Mouse (Mus musculus) olfactory bulb, adult 2 months (tissue): ENCODE data around the gene Nacad. TPM values are rescaled to one million over a fixed set of nuclear protein-coding genes. Genes with fewer than 3 reads are reported as not detected.
A peak's percentile ranks its signal among the peaks of the same experiment; 100 is the strongest.
"Not testable (repeated sequence)": the region's sequence is repeated elsewhere in the genome, so short reads cannot be mapped to it uniquely, and the experiment has no call there.

Source experiments
- H3K27ac ChIP-seq: fragments of 200-500 bp; 2 replicates; pipeline ENCODE4 v1.5.1; 2012; ENCODE audit warnings: low read depth, low read length; ENCODE audit not compliant: insufficient read depth
- H3K4me1 ChIP-seq: fragments of 200-500 bp; 2 replicates; pipeline ENCODE4 v1.6.1; 2012; ENCODE audit warnings: low read length; ENCODE audit not compliant: control insufficient read depth, insufficient read depth
- H3K4me3 ChIP-seq: fragments of 200-500 bp; 2 replicates; pipeline ENCODE4 v1.5.1; 2012; ENCODE audit warnings: mild to moderate bottlenecking, low read depth, low read length, moderate library complexity; ENCODE audit not compliant: insufficient read depth
- CTCF ChIP-seq: fragments of 200-500 bp; IDR thresholded peaks from 2 replicates; pipeline ENCODE4 v1.5.1; 2012; ENCODE audit warnings: low read depth, mild to moderate bottlenecking, low read length, moderate library complexity; ENCODE audit not compliant: insufficient read depth
- POLR2A ChIP-seq: fragments of 200-500 bp; IDR thresholded peaks from 2 replicates; pipeline ENCODE4 v1.6.1; 2012; ENCODE audit warnings: mild to moderate bottlenecking, low read depth, low read length, moderate library complexity; ENCODE audit not compliant: insufficient read depth
- WGBS: fragments of 180-500 bp; shearing (Covaris S2); methylation state at CpG from one replicate; pipeline ENCODE4 v1.1.7; 2018; 5-methylcytosine and 5-hydroxymethylcytosine counted together
- polyA plus RNA-seq: library from polyadenylated mRNA; stranded (reverse); fragments of >200 nt; gene quantifications from 2 replicates; pipeline ENCODE4 v1.2.4, GENCODE M21; 2012; ENCODE audit warnings: low replicate concordance; ENCODE audit not compliant: missing spikeins, insufficient read depth, insufficient read length

Gene Nacad
- not detected in 2 replicates for polyA plus RNA-seq

- peak within 1 kb of the TSS; percentile 89 for H3K4me3 ChIP-seq
- peak within 1 kb of the TSS; percentile 100 for H3K27ac ChIP-seq
- H3K4me1 ChIP-seq = peaks cover 35% of the 10 kb centered on the region
- peak; percentile 84 for TF ChIP-seq POLR2A
- TF ChIP-seq CTCF = no peak
- 1% methylated on average over 35 of the region's 41 CpGs for WGBS
Measured at GRCm38 (mm10) chr11:6605491-6606399, at the start of gene Nacad. Nacad (minus strand) TSS chr11:6606053.

- 0% methylated on average over 2 of the region's 2 CpGs for WGBS
- no peak overlapping the region for H3K27ac ChIP-seq
- H3K4me3 ChIP-seq = no peak overlapping the region
- H3K4me1 ChIP-seq = peaks cover 11% of the 10 kb centered on the region; the same call in 1 of the 2 replicates
- no peak for TF ChIP-seq POLR2A
- TF ChIP-seq CTCF = no peak
Measured at GRCm38 (mm10) chr11:6654903-6655302, 49.0 kb upstream of the Nacad start.

DNA sequence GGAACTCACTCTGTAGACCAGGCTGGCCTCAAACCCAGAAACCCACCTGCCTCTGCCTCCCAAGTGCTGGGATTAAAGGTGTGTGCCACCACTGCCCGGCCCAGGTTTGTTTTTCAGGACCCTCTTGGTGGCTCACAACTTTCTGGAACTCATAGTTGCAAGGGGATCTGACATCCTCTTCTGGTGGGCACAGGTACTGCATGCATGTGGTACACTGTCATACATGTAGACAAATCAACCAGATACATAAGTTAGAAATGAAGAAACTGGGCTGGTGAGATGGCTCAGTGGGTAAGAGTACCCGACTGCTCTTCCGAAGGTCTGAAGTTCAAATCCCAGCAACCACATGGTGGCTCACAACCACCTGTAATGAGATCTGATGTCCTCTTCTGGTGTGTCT lies 47.1 kb upstream of the Nacad start:
- H3K4me3 ChIP-seq, H3K4me1 ChIP-seq, H3K27ac ChIP-seq: not testable (repeated sequence)
- WGBS = 92% methylated on average over 3 of the region's 3 CpGs

DNA sequence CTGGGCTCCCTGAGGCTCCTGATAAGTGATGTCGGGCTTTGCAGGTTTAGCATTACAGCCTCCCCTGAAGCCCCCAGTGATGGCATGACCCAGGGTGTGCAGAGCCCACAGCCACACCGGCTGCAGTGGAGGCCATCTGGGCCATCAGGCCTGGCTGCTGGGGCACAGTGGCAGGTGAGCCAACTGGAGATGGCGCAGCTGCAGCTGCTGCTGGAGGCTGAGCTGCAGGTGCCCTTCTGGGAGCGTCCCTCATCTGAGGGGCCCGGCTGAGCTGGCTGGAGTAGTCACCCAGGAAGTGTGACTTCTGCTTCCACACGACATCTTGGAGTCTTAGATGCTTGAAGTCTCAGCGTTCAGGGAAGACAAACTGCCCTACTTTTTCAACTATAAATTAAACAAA lies 44.7 kb upstream of the Nacad start:
- no peak for TF ChIP-seq POLR2A
- TF ChIP-seq CTCF = no peak
- WGBS = 75% methylated on average over 7 of the region's 7 CpGs
- Histone ChIP-seq H3K4me1 (no peaks in the 10 kb centered on the region), H3K27ac (no peak overlapping the region), H3K4me3 (no peak overlapping the region)

DNA sequence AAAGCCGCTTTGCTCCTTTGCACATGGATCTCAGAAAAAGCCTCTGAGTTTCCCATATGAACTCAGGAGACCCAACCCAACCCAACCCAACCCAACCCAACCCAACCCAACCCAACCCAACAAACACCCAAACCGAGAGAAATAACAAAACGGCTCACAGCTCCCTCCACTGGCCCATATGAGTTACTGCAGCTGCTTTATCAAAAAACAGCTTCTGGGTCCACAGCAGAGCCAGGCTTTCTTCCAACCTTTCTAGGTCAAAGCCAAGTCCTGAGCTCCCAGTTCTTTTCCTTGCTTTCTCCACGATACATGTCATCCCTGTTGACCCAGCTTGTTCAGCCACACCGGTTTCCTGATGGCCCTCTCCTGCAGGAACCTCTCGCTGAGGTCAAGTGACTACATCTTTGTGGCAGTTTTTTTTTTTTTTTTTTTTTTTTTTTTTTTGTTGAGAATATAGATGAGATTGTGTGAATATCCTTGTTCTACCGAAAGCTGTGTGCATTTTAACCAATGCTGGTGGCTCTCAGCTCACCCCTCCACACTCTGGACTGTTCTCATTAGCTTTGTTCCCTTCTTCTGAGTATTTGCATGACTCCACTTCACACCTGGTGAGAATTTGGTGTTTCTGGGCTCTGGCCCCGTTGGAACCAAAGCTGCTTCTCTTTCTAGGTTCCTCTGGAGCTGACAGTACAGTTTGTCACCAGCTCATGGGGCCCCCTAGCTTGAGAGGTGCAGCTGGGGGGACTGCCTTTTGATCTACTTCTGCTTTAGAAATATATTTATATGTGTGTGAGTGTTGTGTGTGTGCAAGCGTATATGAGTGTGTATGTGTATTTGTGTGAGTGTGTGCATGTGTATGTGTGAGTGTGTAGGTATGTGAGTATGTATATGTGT lies 42.2 kb upstream of the Nacad start:
- Histone ChIP-seq H3K4me1 (no peaks in the 10 kb centered on the region), H3K27ac (no peak overlapping the region), H3K4me3 (no peak overlapping the region)
- TF ChIP-seq POLR2A = no peak
- TF ChIP-seq CTCF = no peak
- WGBS = 62% methylated on average over 9 of the region's 9 CpGs

GRCm38 (mm10) chr11:6644566-6644965 lies 38.7 kb upstream of the Nacad start:
- no peaks in the 10 kb centered on the region for H3K4me1 ChIP-seq
- WGBS = 71% methylated on average over 6 of the region's 6 CpGs
- TF ChIP-seq POLR2A = no peak
- no peak for TF ChIP-seq CTCF
- no peak overlapping the region for H3K27ac ChIP-seq
- no peak overlapping the region for H3K4me3 ChIP-seq

- Histone ChIP-seq H3K4me3 (no peak overlapping the region), H3K27ac (no peak overlapping the region), H3K4me1 (no peaks in the 10 kb centered on the region)
- no peak for TF ChIP-seq CTCF
- no peak for TF ChIP-seq POLR2A
- WGBS = 83% methylated on average over 6 of the region's 6 CpGs
Measured at GRCm38 (mm10) chr11:6639072-6639471, 33.2 kb upstream of the Nacad start.

- Histone ChIP-seq H3K4me3 (no peak within 1 kb of the TSS), H3K27ac (no peak within 1 kb of the TSS), H3K4me1 (no peaks in the 10 kb centered on the region)
- no peak for TF ChIP-seq POLR2A
- WGBS = 93% methylated on average over 4 of the region's 4 CpGs
Measured at GRCm38 (mm10) chr11:6638537-6638936, 32.7 kb upstream of the Nacad start, which contains the start of gene Wap. Wap (minus strand) TSS chr11:6638637.

DNA sequence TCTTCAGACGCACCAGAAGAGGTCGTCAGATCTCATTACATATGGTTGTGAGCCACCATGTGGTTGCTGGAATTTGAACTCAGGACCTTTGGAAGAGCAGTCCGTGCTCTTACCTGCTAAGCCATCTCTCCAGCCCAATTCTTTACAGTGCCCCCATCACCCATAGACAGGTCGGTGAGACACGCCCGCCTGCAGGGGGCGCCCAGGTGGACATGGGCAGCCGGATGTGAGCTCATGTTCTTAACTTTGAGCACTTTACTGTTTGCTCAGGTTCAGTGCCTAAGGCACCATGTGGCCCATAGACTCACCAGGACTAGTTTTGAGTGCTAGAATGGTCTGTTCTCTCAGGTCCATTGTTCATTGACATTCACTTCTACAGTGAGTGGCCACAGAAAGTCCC lies 30.3 kb upstream of the Nacad start:
- no peak for TF ChIP-seq POLR2A
- no peak for TF ChIP-seq CTCF
- Histone ChIP-seq H3K4me3 (no peak overlapping the region), H3K4me1 (no peaks in the 10 kb centered on the region), H3K27ac (no peak overlapping the region)
- 76% methylated on average over 8 of the region's 8 CpGs for WGBS
